Comparison of ENCODE assay signal across 26 mouse cellular contexts in the genomic region with DNA sequence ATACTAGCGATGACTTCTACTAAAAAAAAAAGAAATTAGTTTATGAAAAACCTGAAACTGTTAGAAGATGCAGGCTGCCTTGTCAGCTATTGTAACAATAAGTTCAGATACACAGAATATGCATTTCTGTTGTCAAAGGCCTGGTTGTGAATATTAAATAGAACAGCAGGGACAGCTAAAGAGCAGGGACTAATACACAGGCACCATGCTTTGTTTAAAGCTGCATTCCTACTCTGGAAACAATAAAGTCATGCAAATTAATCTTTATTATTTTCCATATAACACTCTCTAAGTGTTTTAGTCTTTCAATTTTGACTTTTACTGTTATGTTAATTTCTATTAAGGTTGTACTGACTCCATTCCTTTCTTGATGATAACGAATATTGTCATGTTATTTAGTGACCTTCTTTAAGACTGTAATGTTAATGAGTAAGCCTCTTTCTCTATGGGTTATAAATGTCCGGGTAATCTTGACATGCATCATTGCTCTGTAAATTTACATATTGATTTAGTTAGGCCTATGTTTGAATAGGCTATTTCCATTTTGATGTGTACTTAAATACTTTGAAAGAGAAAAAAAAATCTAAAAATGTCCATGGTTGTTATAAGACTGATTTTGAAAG.
"Had no signal": no experiment of that assay in that cellular context is flagged by ENCODE, and none has a peak within 500 bp of the region (broad histone marks: within the 10 kb centered on the region; RNA-seq: fewer than 3 reads in every experiment).

No protein-coding gene starts in this region.

- H3K27ac ChIP-seq: kidney, postnatal 0 days; layer of hippocampus, adult 2 months; limb, embryonic 10.5 days; limb, embryonic 13.5 days; liver, embryonic 12.5 days; liver, embryonic 15.5 days; lung, embryonic 15.5 days; midbrain, embryonic 15.5 days; stomach, postnatal 0 days had no signal

- DNase-seq: kidney, adult 2 months; kidney, postnatal 25 days; layer of hippocampus, adult 9-11 months; liver; lung, adult 18-20 months; lung, postnatal 10 days; lung, postnatal 36 days; right cerebral cortex, adult 18-20 months; right cerebral cortex, postnatal 14 days; right cerebral cortex, postnatal 4 days; thymus, adult 2 months; thymus, postnatal 14 days; thymus, postnatal 4 days had no signal

- H3K4me3 ChIP-seq: layer of hippocampus, adult 2 months; limb, embryonic 10.5 days; limb, embryonic 13.5 days; liver, embryonic 12.5 days; liver, embryonic 15.5 days; lung, embryonic 15.5 days; megakaryocyte, embryonic 14.5 days; midbrain, embryonic 15.5 days; myocyte had no signal

- H3K27me3 ChIP-seq: limb, embryonic 13.5 days; liver, embryonic 12.5 days; liver, embryonic 15.5 days; lung, embryonic 15.5 days; megakaryocyte, embryonic 14.5 days; midbrain, embryonic 15.5 days had no signal

- ATAC-seq: inflammation-experienced regulatory T-cells, adult 6 months; intestine, postnatal 0 days; liver, embryonic 12.5 days; midbrain, embryonic 15.5 days had no signal

- H3K4me1 ChIP-seq: limb, embryonic 10.5 days; limb, embryonic 13.5 days; liver, embryonic 12.5 days; liver, embryonic 15.5 days; lung, embryonic 15.5 days; megakaryocyte, embryonic 14.5 days; midbrain, embryonic 15.5 days had no signal

- H3K9ac ChIP-seq: limb, embryonic 13.5 days; liver, embryonic 12.5 days; liver, embryonic 15.5 days; lung, embryonic 15.5 days; midbrain, embryonic 15.5 days had no signal

- H3K4me2 ChIP-seq: limb, embryonic 13.5 days; liver, embryonic 12.5 days; liver, embryonic 15.5 days; lung, embryonic 15.5 days; midbrain, embryonic 15.5 days had no signal

- H3K9me3 ChIP-seq: limb, embryonic 10.5 days; limb, embryonic 13.5 days; liver, embryonic 15.5 days; lung, embryonic 15.5 days; midbrain, embryonic 15.5 days had no signal

- H3K36me3 ChIP-seq: limb, embryonic 10.5 days; limb, embryonic 13.5 days; liver, embryonic 12.5 days; liver, embryonic 15.5 days; lung, embryonic 15.5 days; midbrain, embryonic 15.5 days had no signal
